Mouse (Mus musculus): ENCODE measurements at regions not wholly inside any gene's neighbourhood (a gene's known extent, or its start where the extent isn't known, plus 50 kb on each side); places are given as distances from the start of the nearest gene placed in this dataset.

- TF ChIP-seq EP300 (IDR thresholded peaks at IDR 0.05; ENCODE audit: low read depth): no peak
- no peak for TF ChIP-seq CTCF (IDR thresholded peaks at IDR 0.05; ENCODE audit: low read depth)
Observed at GRCm38 (mm10) chr2:128285457-128285856, 159.6 kb downstream of the Bcl2l11 start.
